ENCODE assay signal across 11 mouse cellular contexts in the genomic region with DNA sequence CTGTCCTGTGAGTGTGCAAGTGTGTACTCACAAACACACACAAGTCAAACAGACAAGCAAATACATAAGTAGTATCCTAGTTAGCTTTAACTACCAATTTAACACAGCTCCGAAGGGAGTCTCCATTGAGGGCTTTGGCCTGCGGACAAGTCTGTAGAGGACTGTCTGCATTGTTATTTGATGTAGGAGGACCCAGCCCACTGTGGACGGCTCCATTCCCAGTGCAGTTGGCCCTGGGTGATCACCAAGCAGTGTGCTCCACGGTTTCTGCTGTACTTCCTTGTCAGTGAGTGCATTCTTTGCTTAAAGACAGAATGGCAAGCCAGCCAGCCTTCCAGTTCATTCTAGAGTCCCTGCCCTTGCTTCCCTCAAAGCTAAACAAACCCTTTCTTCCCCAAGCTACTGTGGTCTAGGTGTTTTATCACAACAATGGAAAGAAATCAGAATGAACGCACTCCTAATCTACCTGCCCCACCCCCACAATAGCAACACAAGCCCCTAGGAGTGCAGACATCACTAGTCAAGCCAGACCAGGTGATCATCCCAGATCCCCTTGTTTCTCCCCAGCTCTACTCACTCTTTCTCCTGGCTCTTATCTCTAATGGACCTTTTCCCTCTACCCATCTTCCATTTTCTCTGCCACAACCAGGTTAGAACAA.
"Had no signal": no experiment of that assay in that cellular context is flagged by ENCODE, and none has a peak within 500 bp of the region (broad histone marks: within the 10 kb centered on the region; RNA-seq: fewer than 3 reads in every experiment).

No protein-coding gene starts in this region.

- H3K27me3 ChIP-seq: limb, embryonic 12.5 days; liver, embryonic 13.5 days; midbrain, embryonic 13.5 days had no signal

- DNase-seq: kidney, postnatal 10 days; kidney, postnatal 4 days; liver; liver, embryonic 13.5 days; lung, adult 18-20 months; right cerebral cortex, postnatal 14 days; thymus, adult 18-20 months; thymus, postnatal 14 days had no signal

- H3K4me3 ChIP-seq: layer of hippocampus, adult 2 months; limb, embryonic 12.5 days; liver, embryonic 13.5 days; midbrain, embryonic 13.5 days had no signal

- H3K36me3 ChIP-seq: midbrain, embryonic 13.5 days had no signal

- H3K4me2 ChIP-seq: limb, embryonic 12.5 days; liver, embryonic 13.5 days; midbrain, embryonic 13.5 days had no signal

- H3K9ac ChIP-seq: limb, embryonic 12.5 days; liver, embryonic 13.5 days; midbrain, embryonic 13.5 days had no signal

- ATAC-seq: midbrain, embryonic 13.5 days had no signal

- H3K9me3 ChIP-seq: limb, embryonic 12.5 days; liver, embryonic 13.5 days; midbrain, embryonic 13.5 days had no signal

- H3K27ac ChIP-seq: layer of hippocampus, adult 2 months; limb, embryonic 12.5 days; liver, embryonic 13.5 days; midbrain, embryonic 13.5 days had no signal
